Mouse (Mus musculus): ENCODE data around the gene Camta2.

Gene Camta2

GRCm38 (mm10) chr11:70693504-70693903, 5.6 kb upstream of the Camta2 start:
- no peak for DNase-seq (ENCODE audit: low spot score in 2 of 2)

- DNase-seq (ENCODE audit: low spot score in 2 of 2) = no peak
Observed at GRCm38 (mm10) chr11:70689578-70689977, 1.7 kb upstream of the Camta2 start.

GRCm38 (mm10) chr11:70688372-70688771, 467 bp upstream of the Camta2 start:
- DNase-seq (ENCODE audit: low spot score in 2 of 2) = no peak

- DNase-seq (ENCODE audit: low spot score in 2 of 2) = no peak
Observed at GRCm38 (mm10) chr11:70686901-70687566, 871 bp downstream of the Camta2 start.

GRCm38 (mm10) chr11:70683640-70684039, 4.3 kb downstream of the Camta2 start:
- DNase-seq (ENCODE audit: low spot score in 2 of 2) = no peak

GRCm38 (mm10) chr11:70681897-70682581, 5.9 kb downstream of the Camta2 start:
- no peak for DNase-seq (ENCODE audit: low spot score in 2 of 2)

- DNase-seq (ENCODE audit: low spot score in 2 of 2) = no peak
Observed at GRCm38 (mm10) chr11:70681170-70681569, 6.7 kb downstream of the Camta2 start.

- no peak for DNase-seq (ENCODE audit: low spot score in 2 of 2)
Observed at GRCm38 (mm10) chr11:70679894-70680293, 8.0 kb downstream of the Camta2 start.

- no peak for DNase-seq (ENCODE audit: low spot score in 2 of 2)
Observed at GRCm38 (mm10) chr11:70679361-70679760, 8.5 kb downstream of the Camta2 start.

- no peak for DNase-seq (ENCODE audit: low spot score in 2 of 2)
Observed at GRCm38 (mm10) chr11:70678576-70678975, 9.3 kb downstream of the Camta2 start.

GRCm38 (mm10) chr11:70678092-70678491, 9.8 kb downstream of the Camta2 start:
- no peak for DNase-seq (ENCODE audit: low spot score in 2 of 2)

GRCm38 (mm10) chr11:70674501-70674900, 13.4 kb downstream of the Camta2 start:
- no peak for DNase-seq (ENCODE audit: low spot score in 2 of 2)

GRCm38 (mm10) chr11:70674014-70674413, 13.9 kb downstream of the Camta2 start:
- DNase-seq (ENCODE audit: low spot score in 2 of 2) = no peak

- DNase-seq (ENCODE audit: low spot score in 2 of 2) = no peak
Observed at GRCm38 (mm10) chr11:70671333-70672047, 16.4 kb downstream of the Camta2 start.

- no peak for DNase-seq (ENCODE audit: low spot score in 2 of 2)
Observed at GRCm38 (mm10) chr11:70670483-70670882, 17.4 kb downstream of the Camta2 start.

GRCm38 (mm10) chr11:70669582-70670345, 18.1 kb downstream of the Camta2 start:
- peak; percentile 77 for DNase-seq (ENCODE audit: low spot score in 2 of 2)

- peak; percentile 94 to 96 for DNase-seq (ENCODE audit: low spot score in 2 of 2)
Observed at GRCm38 (mm10) chr11:70668771-70669505, 19.0 kb downstream of the Camta2 start, which contains the start of gene Spag7. Gene Spag7, minus strand, starts transcription at chr11:70669416.

GRCm38 (mm10) chr11:70668335-70668770, 19.6 kb downstream of the Camta2 start:
- peak in 1 of 2 experiments; percentile 77 for DNase-seq (ENCODE audit: low spot score in 2 of 2)

GRCm38 (mm10) chr11:70667271-70668150, 20.4 kb downstream of the Camta2 start:
- no peak for DNase-seq (ENCODE audit: low spot score in 2 of 2)

GRCm38 (mm10) chr11:70666687-70667086, 21.2 kb downstream of the Camta2 start:
- no peak for DNase-seq (ENCODE audit: low spot score in 2 of 2)

Data from urinary bladder, postnatal 4 days (tissue).